Mouse (Mus musculus): ENCODE results near the gene Spsb1. TPM values are rescaled to one million over a fixed set of nuclear protein-coding genes. Genes with fewer than 3 reads are reported as not detected.

Spsb1 gene
- polyA plus RNA-seq, 1 experiment from 2014 or later: 17.0 TPM

Other genes with a start within 250 kb of the Spsb1 start
- 21.2 and 22.8 TPM in 2 replicates for gene Tmem201, start 217.0 kb downstream of the Spsb1 start, polyA plus RNA-seq (2015; fragmentation: Nextera tagmentation; extraction: Ambion mirVana)
- 6.8 and 9.1 TPM in 2 replicates for gene Slc25a33, start 180.8 kb downstream of the Spsb1 start, polyA plus RNA-seq (2015; fragmentation: Nextera tagmentation; extraction: Ambion mirVana)
- gene H6pd, start 54.0 kb upstream of the Spsb1 start, polyA plus RNA-seq (2015; fragmentation: Nextera tagmentation; extraction: Ambion mirVana): 31.6 and 41.6 TPM in 2 replicates
- gene Gpr157, start 132.3 kb upstream of the Spsb1 start, polyA plus RNA-seq (2015; fragmentation: Nextera tagmentation; extraction: Ambion mirVana): 1.6 and 1.8 TPM in 2 replicates
- gene Slc2a5, start 164.2 kb upstream of the Spsb1 start, polyA plus RNA-seq (2015; fragmentation: Nextera tagmentation; extraction: Ambion mirVana): 2.4 and 3.4 TPM in 2 replicates
- 1.1 and 1.6 TPM in 2 replicates for gene Slc2a7, start 193.9 kb upstream of the Spsb1 start, polyA plus RNA-seq (2015; fragmentation: Nextera tagmentation; extraction: Ambion mirVana)
- not detected in 2 replicates for gene Car6, start 246.3 kb upstream of the Spsb1 start, polyA plus RNA-seq (2015; fragmentation: Nextera tagmentation; extraction: Ambion mirVana)

Data from intestine, embryonic 16.5 days (tissue).